In the genomic region with DNA sequence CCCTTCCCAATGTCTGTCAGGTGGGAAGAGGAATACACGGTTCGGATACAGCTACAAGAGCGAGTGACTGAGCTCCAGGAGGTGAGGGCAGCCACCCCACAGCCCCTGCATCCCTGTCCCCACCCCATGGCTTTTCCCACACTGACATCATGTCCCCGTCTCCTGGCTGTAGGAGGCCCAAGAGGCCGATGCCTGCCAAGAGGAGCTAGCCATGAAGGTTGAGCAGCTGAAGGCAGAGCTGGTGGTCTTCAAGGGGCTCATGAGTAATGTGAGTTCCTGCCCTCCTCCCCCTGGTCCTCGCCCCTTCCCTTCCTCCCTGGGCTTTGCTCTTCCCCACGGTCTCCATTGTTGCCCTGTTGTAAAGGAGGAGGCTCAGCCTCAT, we compare ENCODE assay signal across 12 mouse cellular contexts. TPM values are rescaled to one million over a fixed set of nuclear protein-coding genes. Genes with fewer than 3 reads are reported as not detected.
DNase-seq lines count a peak whose midpoint lies in the region; ATAC-seq lines count a peak whose summit lies in the region.
"Had no signal": no experiment of that assay in that cellular context is flagged by ENCODE, and none has a peak within 500 bp of the region (broad histone marks: within the 10 kb centered on the region; RNA-seq: fewer than 3 reads in every experiment).

No protein-coding gene starts in this region.

- H3K4me3 ChIP-seq in heart, embryonic 13.5 days: no peak overlapping the region
- H3K4me3 ChIP-seq in lung, embryonic 16.5 days (ENCODE audit: low read length): no peak overlapping the region
- H3K4me3 ChIP-seq in embryonic facial prominence, embryonic 14.5 days (ENCODE audit: low read depth, low read length): no peak overlapping the region
- H3K4me3 ChIP-seq in limb, embryonic 13.5 days: no peak overlapping the region
- no peak overlapping the region for H3K4me3 ChIP-seq in forebrain, embryonic 12.5 days (replicated peaks)
- H3K4me3 ChIP-seq: hindbrain, embryonic 15.5 days had no signal

- H3K36me3 ChIP-seq in heart, embryonic 13.5 days: peaks cover 36% of the 10 kb centered on the region
- no peaks in the 10 kb centered on the region for H3K36me3 ChIP-seq in lung, embryonic 16.5 days (ENCODE audit: control insufficient read depth, insufficient read depth, low read length)
- H3K36me3 ChIP-seq in embryonic facial prominence, embryonic 14.5 days (ENCODE audit: control insufficient read depth, insufficient read depth, low read length): peaks cover 23% of the 10 kb centered on the region
- peaks cover 42% of the 10 kb centered on the region for H3K36me3 ChIP-seq in limb, embryonic 13.5 days
- H3K36me3 ChIP-seq in forebrain, embryonic 12.5 days (replicated peaks): peaks cover 35% of the 10 kb centered on the region

- H3K4me1 ChIP-seq in heart, embryonic 13.5 days: peaks cover 56% of the 10 kb centered on the region
- H3K4me1 ChIP-seq in lung, embryonic 16.5 days (replicated peaks; ENCODE audit: control insufficient read depth, insufficient read depth, low read length): peaks cover 31% of the 10 kb centered on the region
- H3K4me1 ChIP-seq in embryonic facial prominence, embryonic 14.5 days (ENCODE audit: control insufficient read depth, insufficient read depth, low read length): peaks cover 18% of the 10 kb centered on the region
- H3K4me1 ChIP-seq in limb, embryonic 13.5 days: peaks cover 45% of the 10 kb centered on the region
- H3K4me1 ChIP-seq in forebrain, embryonic 12.5 days: peaks cover 41% of the 10 kb centered on the region

- no peaks in the 10 kb centered on the region for H3K9me3 ChIP-seq in heart, embryonic 13.5 days
- H3K9me3 ChIP-seq in lung, embryonic 16.5 days (ENCODE audit: control insufficient read depth, low read length): no peaks in the 10 kb centered on the region
- H3K9me3 ChIP-seq in embryonic facial prominence, embryonic 14.5 days (ENCODE audit: control insufficient read depth, low read length): no peaks in the 10 kb centered on the region
- H3K9me3 ChIP-seq in limb, embryonic 13.5 days: no peaks in the 10 kb centered on the region
- no peaks in the 10 kb centered on the region for H3K9me3 ChIP-seq in forebrain, embryonic 12.5 days
- H3K9me3 ChIP-seq: hindbrain, embryonic 15.5 days had no signal

- no peak for DNase-seq in heart, adult 8-10 months (ENCODE audit: low spot score)
- no peak for DNase-seq in lung, postnatal 4 days
- no peak for DNase-seq in embryonic facial prominence, embryonic 14.5 days (ENCODE audit: low spot score)
- DNase-seq in urinary bladder, postnatal 14 days (ENCODE audit: low spot score): no peak
- DNase-seq: thymus, postnatal 14 days had no signal

- no peaks in the 10 kb centered on the region for H3K27me3 ChIP-seq in heart, embryonic 13.5 days (replicated peaks)
- H3K27me3 ChIP-seq in lung, embryonic 16.5 days (ENCODE audit: control insufficient read depth, insufficient read depth, low read depth, low read length): no peaks in the 10 kb centered on the region
- no peaks in the 10 kb centered on the region for H3K27me3 ChIP-seq in embryonic facial prominence, embryonic 14.5 days (replicated peaks; ENCODE audit: control insufficient read depth, insufficient read depth, low read length)
- no peaks in the 10 kb centered on the region for H3K27me3 ChIP-seq in limb, embryonic 13.5 days
- no peaks in the 10 kb centered on the region for H3K27me3 ChIP-seq in forebrain, embryonic 12.5 days
- H3K27me3 ChIP-seq: hindbrain, embryonic 15.5 days had no signal

- H3K9ac ChIP-seq in heart, embryonic 13.5 days: peak overlapping the region; percentile 88
- H3K9ac ChIP-seq in lung, embryonic 16.5 days (ENCODE audit: low read length): peak overlapping the region; percentile 42; the same call in 1 of the 2 replicates
- H3K9ac ChIP-seq in embryonic facial prominence, embryonic 14.5 days (ENCODE audit: low read depth, low read length): peak overlapping the region; percentile 42; the same call in 1 of the 2 replicates
- peak overlapping the region; percentile 40; the same call in 1 of the 2 replicates for H3K9ac ChIP-seq in limb, embryonic 13.5 days
- H3K9ac ChIP-seq in forebrain, embryonic 12.5 days: no peak overlapping the region
- H3K9ac ChIP-seq: hindbrain, embryonic 15.5 days had no signal

- ATAC-seq in heart, embryonic 13.5 days (ENCODE audit: extremely low read depth, insufficient number of reproducible peaks, low FRiP score, low TSS enrichment): no peak
- ATAC-seq in lung, embryonic 16.5 days (ENCODE audit: low read depth): no peak
- no peak for ATAC-seq in embryonic facial prominence, embryonic 14.5 days (ENCODE audit: low read depth)
- no peak for ATAC-seq in limb, embryonic 13.5 days (ENCODE audit: low FRiP score, low read depth)
- no peak for ATAC-seq in forebrain, embryonic 12.5 days (ENCODE audit: low FRiP score)
- ATAC-seq: CD4-positive, CD25-positive, alpha-beta regulatory T cell, adult 4 months; forebrain, embryonic 16.5 days had no signal

- H3K27ac ChIP-seq in heart, embryonic 13.5 days (replicated peaks): peak overlapping the region; percentile 96
- peak overlapping the region; percentile 25 for H3K27ac ChIP-seq in lung, embryonic 16.5 days (ENCODE audit: low read length)
- peak overlapping the region; percentile 79 for H3K27ac ChIP-seq in embryonic facial prominence, embryonic 14.5 days (replicated peaks; ENCODE audit: low read depth, low read length)
- peak overlapping the region; percentile 73; the same call in 1 of the 2 replicates for H3K27ac ChIP-seq in limb, embryonic 13.5 days
- no peak overlapping the region for H3K27ac ChIP-seq in forebrain, embryonic 12.5 days

- H3K4me2 ChIP-seq in heart, embryonic 13.5 days: peak overlapping the region; percentile 96
- no peak overlapping the region for H3K4me2 ChIP-seq in lung, embryonic 16.5 days (ENCODE audit: low read depth, low read length)
- 0 out of 2 replicates have a peak overlapping the region, but pooled peaks have one; percentile 12 for H3K4me2 ChIP-seq in embryonic facial prominence, embryonic 14.5 days (ENCODE audit: low read depth, low read length)
- no peak overlapping the region; the same call in 1 of the 2 replicates for H3K4me2 ChIP-seq in limb, embryonic 13.5 days (replicated peaks)
- no peak overlapping the region for H3K4me2 ChIP-seq in forebrain, embryonic 12.5 days

- WGBS in heart, embryonic 13.5 days: 61% methylated on average over 7 of the region's 7 CpGs
- WGBS in lung, embryonic 16.5 days: 72% methylated on average over 7 of the region's 7 CpGs
- WGBS in embryonic facial prominence, embryonic 14.5 days: 77% methylated on average over 7 of the region's 7 CpGs
- WGBS in limb, embryonic 13.5 days: 80% methylated on average over 7 of the region's 7 CpGs
- WGBS in forebrain, embryonic 12.5 days: 80% methylated on average over 7 of the region's 7 CpGs

RNA-seq across cellular contexts. Expression of gene Iffo1, which starts 4.5 kb away (rescaled TPM):
- polyA plus RNA-seq in heart, embryonic 13.5 days (2015; fragmentation: Nextera tagmentation; extraction: Ambion mirVana): 9.4 and 9.5 TPM in 2 replicates
- total RNA-seq in heart, adult 8-10 months (2022): 10 to 100 TPM in 2 of 4 experiments, 1 to 10 TPM in 2; 5.2 to 11.9 (median 9.4) TPM
- 5.5 and 7.2 TPM in 2 replicates for polyA plus RNA-seq in lung, embryonic 16.5 days (2015; fragmentation: Nextera tagmentation; extraction: Ambion mirVana)
- 37.9 and 43.7 TPM in 2 replicates for polyA plus RNA-seq in embryonic facial prominence, embryonic 14.5 days (2014; fragmentation: Nextera tagmentation; extraction: Ambion mirVana)
- 31.5 and 33.1 TPM in 2 replicates for polyA plus RNA-seq in limb, embryonic 13.5 days (2015; fragmentation: Nextera tagmentation; extraction: Ambion mirVana)
- polyA plus RNA-seq in forebrain, embryonic 12.5 days (2016; fragmentation: Nextera tagmentation; extraction: Ambion mirVana): 15.9 and 16.0 TPM in 2 replicates

RNA-seq across cellular contexts. Expression of gene Gapdh, which starts 16.7 kb away (rescaled TPM):
- 4,266 and 4,534 TPM in 2 replicates for polyA plus RNA-seq in heart, embryonic 13.5 days (2015; fragmentation: Nextera tagmentation; extraction: Ambion mirVana)
- 1,000 to 10,000 TPM; 4,410 to 5,784 (median 5,238) TPM for total RNA-seq in heart, adult 8-10 months (2022)
- 1,562 and 1,631 TPM in 2 replicates for polyA plus RNA-seq in lung, embryonic 16.5 days (2015; fragmentation: Nextera tagmentation; extraction: Ambion mirVana)
- 1,831 and 1,850 TPM in 2 replicates for polyA plus RNA-seq in embryonic facial prominence, embryonic 14.5 days (2014; fragmentation: Nextera tagmentation; extraction: Ambion mirVana)
- polyA plus RNA-seq in limb, embryonic 13.5 days (2015; fragmentation: Nextera tagmentation; extraction: Ambion mirVana): 1,893 and 1,983 TPM in 2 replicates
- 2,231 and 2,319 TPM in 2 replicates for polyA plus RNA-seq in forebrain, embryonic 12.5 days (2016; fragmentation: Nextera tagmentation; extraction: Ambion mirVana)

RNA-seq across cellular contexts. Expression of gene Nop2, which starts 17.9 kb away (rescaled TPM):
- 42.7 and 48.1 TPM in 2 replicates for polyA plus RNA-seq in heart, embryonic 13.5 days (2015; fragmentation: Nextera tagmentation; extraction: Ambion mirVana)
- total RNA-seq in heart, adult 8-10 months (2022): 10 to 100 TPM; 16.5 to 21.5 (median 20.3) TPM
- 44.5 and 52.5 TPM in 2 replicates for polyA plus RNA-seq in lung, embryonic 16.5 days (2015; fragmentation: Nextera tagmentation; extraction: Ambion mirVana)
- polyA plus RNA-seq in embryonic facial prominence, embryonic 14.5 days (2014; fragmentation: Nextera tagmentation; extraction: Ambion mirVana): 56.4 and 60.4 TPM in 2 replicates
- polyA plus RNA-seq in limb, embryonic 13.5 days (2015; fragmentation: Nextera tagmentation; extraction: Ambion mirVana): 65.6 and 67.1 TPM in 2 replicates
- polyA plus RNA-seq in forebrain, embryonic 12.5 days (2016; fragmentation: Nextera tagmentation; extraction: Ambion mirVana): 62.9 and 63.6 TPM in 2 replicates

RNA-seq across cellular contexts. Expression of gene Ncapd2, which starts 41.9 kb away (rescaled TPM):
- 80.3 and 81.8 TPM in 2 replicates for polyA plus RNA-seq in heart, embryonic 13.5 days (2015; fragmentation: Nextera tagmentation; extraction: Ambion mirVana)
- total RNA-seq in heart, adult 8-10 months (2022): 10 to 100 TPM; 14.3 to 18.7 (median 15.6) TPM
- polyA plus RNA-seq in lung, embryonic 16.5 days (2015; fragmentation: Nextera tagmentation; extraction: Ambion mirVana): 123 and 135 TPM in 2 replicates
- polyA plus RNA-seq in embryonic facial prominence, embryonic 14.5 days (2014; fragmentation: Nextera tagmentation; extraction: Ambion mirVana): 76.7 and 90.8 TPM in 2 replicates
- 146 and 148 TPM in 2 replicates for polyA plus RNA-seq in limb, embryonic 13.5 days (2015; fragmentation: Nextera tagmentation; extraction: Ambion mirVana)
- polyA plus RNA-seq in forebrain, embryonic 12.5 days (2016; fragmentation: Nextera tagmentation; extraction: Ambion mirVana): 221 and 246 TPM in 2 replicates

RNA-seq across cellular contexts. Expression of gene Mrpl51, which starts 42.0 kb away (rescaled TPM):
- polyA plus RNA-seq in heart, embryonic 13.5 days (2015; fragmentation: Nextera tagmentation; extraction: Ambion mirVana): 219 and 251 TPM in 2 replicates
- 100 to 1,000 TPM; 313 to 324 (median 318) TPM for total RNA-seq in heart, adult 8-10 months (2022)
- polyA plus RNA-seq in lung, embryonic 16.5 days (2015; fragmentation: Nextera tagmentation; extraction: Ambion mirVana): 216 and 226 TPM in 2 replicates
- 198 and 205 TPM in 2 replicates for polyA plus RNA-seq in embryonic facial prominence, embryonic 14.5 days (2014; fragmentation: Nextera tagmentation; extraction: Ambion mirVana)
- 212 and 213 TPM in 2 replicates for polyA plus RNA-seq in limb, embryonic 13.5 days (2015; fragmentation: Nextera tagmentation; extraction: Ambion mirVana)
- 192 and 193 TPM in 2 replicates for polyA plus RNA-seq in forebrain, embryonic 12.5 days (2016; fragmentation: Nextera tagmentation; extraction: Ambion mirVana)

Comparison
In these comparisons a context has a peak if more than half of its experiments do, and no peak if none do; other contexts are left out.
1. H3K4me2 ChIP-seq: peak in heart, embryonic 13.5 days (single experiment) and embryonic facial prominence, embryonic 14.5 days (single experiment); none in lung, embryonic 16.5 days (single experiment), limb, embryonic 13.5 days (single experiment) and forebrain, embryonic 12.5 days (single experiment).